Mouse (Mus musculus): ENCODE data around the gene Dctd. TPM values are rescaled to one million over a fixed set of nuclear protein-coding genes. Genes with fewer than 3 reads are reported as not detected.

Dctd gene
- total RNA-seq, 2 experiments from 2014 or later = 5.9 to 6.0 TPM

Other genes starting within 250 kb of the Dctd start
- 10 to 100 TPM; 27.5 to 27.8 TPM for gene Wwc2, start 108.2 kb upstream of the Dctd start, total RNA-seq (2021)

All from left cerebral cortex, postnatal 14 days (tissue).